ENCODE assay signal across 8 mouse cellular contexts in genomic region chr9:51103808-51104514, GRCm38 (mm10). TPM values are rescaled to one million over a fixed set of nuclear protein-coding genes. Genes with fewer than 3 reads are reported as not detected.
A peak's percentile ranks its signal among the peaks of the same experiment; 100 is the strongest.
DNase-seq lines count a peak whose midpoint lies in the region; ATAC-seq and TF ChIP-seq lines count a peak whose summit lies in the region.

No protein-coding gene starts in this region.

- peaks cover 19% of the 10 kb centered on the region for H3K4me1 ChIP-seq in G1E (ENCODE audit: insufficient read depth, low read depth, low read length)
- H3K4me1 ChIP-seq in embryonic facial prominence, embryonic 12.5 days: peaks cover 7% of the 10 kb centered on the region; the same call in 1 of the 2 replicates
- no peaks in the 10 kb centered on the region; the same call in 1 of the 2 replicates for H3K4me1 ChIP-seq in limb, embryonic 11.5 days (ENCODE audit: control insufficient read depth, insufficient read depth, low read length)
- peaks cover 13% of the 10 kb centered on the region for H3K4me1 ChIP-seq in midbrain, embryonic 15.5 days

- H3K36me3 ChIP-seq in G1E (replicated peaks): no peaks in the 10 kb centered on the region
- no peaks in the 10 kb centered on the region for H3K36me3 ChIP-seq in embryonic facial prominence, embryonic 12.5 days
- H3K36me3 ChIP-seq in limb, embryonic 11.5 days (ENCODE audit: control insufficient read depth, insufficient read depth, low read length): no peaks in the 10 kb centered on the region
- no peaks in the 10 kb centered on the region for H3K36me3 ChIP-seq in midbrain, embryonic 15.5 days (replicated peaks)

- H3K4me3 ChIP-seq in G1E (ENCODE audit: low read depth, low read length): peak overlapping the region; percentile 33; the same call in 1 of the 2 replicates
- peak overlapping the region; percentile 57 for H3K4me3 ChIP-seq in embryonic facial prominence, embryonic 12.5 days
- peak overlapping the region; percentile 42 for H3K4me3 ChIP-seq in limb, embryonic 11.5 days (ENCODE audit: low read depth, low read length)
- peak overlapping the region; percentile 60 for H3K4me3 ChIP-seq in midbrain, embryonic 15.5 days

- no peak overlapping the region; the same call in 1 of the 2 replicates for H3K27ac ChIP-seq in embryonic facial prominence, embryonic 12.5 days
- no peak overlapping the region for H3K27ac ChIP-seq in limb, embryonic 11.5 days (replicated peaks; ENCODE audit: low read depth, low read length)
- H3K27ac ChIP-seq in midbrain, embryonic 15.5 days: no peak overlapping the region

- no peak for ATAC-seq in G1E (ENCODE audit: extremely low read depth, insufficient number of reproducible peaks, low FRiP score, poor library complexity, severe bottlenecking)
- ATAC-seq in embryonic facial prominence, embryonic 12.5 days (ENCODE audit: insufficient number of reproducible peaks, insufficient read depth, low FRiP score, low TSS enrichment): 0 out of 2 replicates have a peak, but pooled peaks have one; percentile 52
- ATAC-seq in limb, embryonic 11.5 days (ENCODE audit: insufficient number of reproducible peaks, low FRiP score, low TSS enrichment, low read depth): 0 out of 2 replicates have a peak, but pooled peaks have one; percentile 39
- peak; percentile 75 for ATAC-seq in midbrain, embryonic 15.5 days (replicated peaks)

- H3K9me3 ChIP-seq in G1E (replicated peaks): 0 out of 2 replicates have a peak, but pooled peaks cover 7% of the 10 kb centered on the region
- H3K9me3 ChIP-seq in embryonic facial prominence, embryonic 12.5 days: no peaks in the 10 kb centered on the region
- H3K9me3 ChIP-seq in limb, embryonic 11.5 days (ENCODE audit: control insufficient read depth, low read length): no peaks in the 10 kb centered on the region
- no peaks in the 10 kb centered on the region for H3K9me3 ChIP-seq in midbrain, embryonic 15.5 days

- peaks cover 17% of the 10 kb centered on the region for H3K27me3 ChIP-seq in G1E (ENCODE audit: insufficient read depth, low read length)
- H3K27me3 ChIP-seq in embryonic facial prominence, embryonic 12.5 days: peaks cover 5% of the 10 kb centered on the region
- peaks cover 4% of the 10 kb centered on the region for H3K27me3 ChIP-seq in limb, embryonic 11.5 days (ENCODE audit: control insufficient read depth, insufficient read depth, low read length)
- peaks cover 7% of the 10 kb centered on the region; the same call in 1 of the 2 replicates for H3K27me3 ChIP-seq in midbrain, embryonic 15.5 days (replicated peaks)

- peak overlapping the region; percentile 68 for H3K9ac ChIP-seq in embryonic facial prominence, embryonic 12.5 days
- peak overlapping the region; percentile 58 for H3K9ac ChIP-seq in limb, embryonic 11.5 days (ENCODE audit: low read length)
- H3K9ac ChIP-seq in midbrain, embryonic 15.5 days: peak overlapping the region; percentile 55

- 12% methylated on average over 30 of the region's 30 CpGs for WGBS in embryonic facial prominence, embryonic 12.5 days
- 9% methylated on average over 30 of the region's 30 CpGs for WGBS in limb, embryonic 11.5 days
- WGBS in midbrain, embryonic 15.5 days: 12% methylated on average over 30 of the region's 30 CpGs

- TF ChIP-seq CTCF in G1E (IDR thresholded peaks at IDR 0.05; ENCODE audit: low read depth, low read length): no peak

- no peak for DNase-seq in G1E (ENCODE audit: low spot score)
- DNase-seq in adrenal gland, adult 18-20 months (ENCODE audit: low spot score in 2 of 2): peak; percentile 31 to 47
- DNase-seq in heart, postnatal 4 days: peak; percentile 57
- DNase-seq in limb, embryonic 11.5 days (ENCODE audit: low spot score): peak; percentile 78
- DNase-seq in urinary bladder, postnatal 25 days (ENCODE audit: low spot score): peak; percentile 20
- no peak for DNase-seq in spleen, postnatal 36 days (ENCODE audit: low spot score in 2 of 2)

- H3K4me2 ChIP-seq in embryonic facial prominence, embryonic 12.5 days (replicated peaks): peak overlapping the region; percentile 100
- peak overlapping the region; percentile 98 for H3K4me2 ChIP-seq in limb, embryonic 11.5 days (ENCODE audit: low read depth, severe bottlenecking)
- H3K4me2 ChIP-seq in midbrain, embryonic 15.5 days: peak overlapping the region; percentile 100

RNA-seq across cellular contexts. Expression of gene 4833427G06Rik, which starts 2.1 kb away (rescaled TPM):
- total RNA-seq in G1E (2014; fragmentation: Nextera tagmentation): 1.6 and 1.8 TPM in 2 replicates
- 0.66 TPM in 1 of 2 replicates, not detected in the other for total RNA-seq in G1E (2017)
- polyA plus RNA-seq in G1E (2012): 0.09 and 0.11 TPM in 2 replicates
- total RNA-seq in adrenal gland, adult 18-20 months (2021): not detected
- polyA plus RNA-seq in embryonic facial prominence, embryonic 12.5 days (2016; fragmentation: Nextera tagmentation; extraction: Ambion mirVana): 0.17 TPM in 1 of 2 replicates, not detected in the other
- not detected for total RNA-seq in heart, postnatal 4 days (2021)
- not detected in 2 replicates for polyA plus RNA-seq in limb, embryonic 11.5 days (2014; fragmentation: Nextera tagmentation; extraction: Ambion mirVana)
- 0.70 and 1.2 TPM in 2 replicates for polyA plus RNA-seq in midbrain, embryonic 15.5 days (2015; fragmentation: Nextera tagmentation; extraction: Ambion mirVana)

RNA-seq across cellular contexts. Expression of gene Layn, which starts 27.1 kb away (rescaled TPM):
- total RNA-seq in G1E (2014; fragmentation: Nextera tagmentation): 24.7 and 25.3 TPM in 2 replicates
- total RNA-seq in G1E (2017): 48.8 and 61.6 TPM in 2 replicates
- polyA plus RNA-seq in G1E (2012): 5.3 and 5.7 TPM in 2 replicates
- total RNA-seq in adrenal gland, adult 18-20 months (2021): 1 to 10 TPM; 4.3 to 4.8 TPM
- 3.5 and 5.1 TPM in 2 replicates for polyA plus RNA-seq in embryonic facial prominence, embryonic 12.5 days (2016; fragmentation: Nextera tagmentation; extraction: Ambion mirVana)
- total RNA-seq in heart, postnatal 4 days (2021): 1 to 10 TPM; 7.6 to 9.1 TPM
- 3.4 and 3.9 TPM in 2 replicates for polyA plus RNA-seq in limb, embryonic 11.5 days (2014; fragmentation: Nextera tagmentation; extraction: Ambion mirVana)
- 0.92 and 1.4 TPM in 2 replicates for polyA plus RNA-seq in midbrain, embryonic 15.5 days (2015; fragmentation: Nextera tagmentation; extraction: Ambion mirVana)

RNA-seq across cellular contexts. Expression of gene Btg4, which starts 43.3 kb away (rescaled TPM):
- total RNA-seq in G1E (2014; fragmentation: Nextera tagmentation) (not detected in 2 replicates), G1E (2017) (not detected in 2 replicates)
- polyA plus RNA-seq in G1E (2012): not detected in 2 replicates
- not detected for total RNA-seq in adrenal gland, adult 18-20 months (2021)
- polyA plus RNA-seq in embryonic facial prominence, embryonic 12.5 days (2016; fragmentation: Nextera tagmentation; extraction: Ambion mirVana): not detected in 2 replicates
- total RNA-seq in heart, postnatal 4 days (2021): not detected
- not detected in 2 replicates for polyA plus RNA-seq in limb, embryonic 11.5 days (2014; fragmentation: Nextera tagmentation; extraction: Ambion mirVana)
- not detected in 2 replicates for polyA plus RNA-seq in midbrain, embryonic 15.5 days (2015; fragmentation: Nextera tagmentation; extraction: Ambion mirVana)

Comparison
In these comparisons a context has a peak if more than half of its experiments do, and no peak if none do; other contexts are left out.
1. DNase-seq: peak in adrenal gland, adult 18-20 months (2 of 2), heart, postnatal 4 days (single experiment), limb, embryonic 11.5 days (single experiment) and urinary bladder, postnatal 25 days (single experiment); none in G1E (single experiment) and spleen, postnatal 36 days (0 of 2).
2. Peak in every context shown above with its lines, with median percentiles within 50 percentile points of each other: H3K4me3 ChIP-seq, H3K4me2 ChIP-seq and H3K9ac ChIP-seq.